In the genomic region with DNA sequence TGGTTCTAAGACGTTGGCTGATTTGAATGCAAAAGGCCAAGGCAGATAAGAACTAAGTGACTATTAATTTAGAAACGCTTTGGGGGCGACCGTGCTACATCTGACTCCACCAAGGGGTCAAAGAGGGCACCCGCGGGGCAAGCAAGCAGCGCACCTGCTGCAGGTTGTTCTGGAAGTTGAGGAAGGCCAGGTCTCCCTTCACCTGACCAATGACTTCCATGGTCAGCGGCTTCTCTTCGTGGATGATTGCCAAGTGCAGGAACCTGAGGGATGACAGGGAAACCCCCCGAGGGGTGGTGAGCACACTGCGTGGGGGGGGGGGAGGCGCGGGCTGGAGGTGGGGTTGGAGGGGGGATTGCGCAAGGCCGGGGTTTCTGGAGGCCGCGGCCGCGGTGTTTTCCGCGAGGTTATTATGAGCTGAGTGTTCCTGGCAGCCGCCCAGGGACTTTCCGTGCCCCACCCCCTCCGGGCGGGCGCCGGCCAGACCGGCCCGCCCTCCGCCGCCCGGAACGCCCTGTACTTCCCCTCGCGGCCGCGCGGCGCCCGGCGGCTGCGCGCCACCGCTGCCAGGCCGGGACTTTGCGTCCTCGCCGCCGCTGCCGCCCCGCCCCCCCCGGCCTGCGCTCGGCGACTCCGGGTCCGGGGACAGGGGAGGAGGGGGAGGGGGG, we compare ENCODE assay signal across 8 mouse cellular contexts. TPM values are rescaled to one million over a fixed set of nuclear protein-coding genes. Genes with fewer than 3 reads are reported as not detected.
DNase-seq lines count a peak whose midpoint lies in the region; ATAC-seq and TF ChIP-seq lines count a peak whose summit lies in the region.

No protein-coding gene starts in this region.

- ATAC-seq in heart, embryonic 12.5 days (ENCODE audit: insufficient number of reproducible peaks, low FRiP score), result peak; percentile 92
- peak; percentile 88 for ATAC-seq in kidney, postnatal 0 days (replicated peaks; ENCODE audit: low FRiP score, low read depth)
- peak; percentile 89 for ATAC-seq in liver, embryonic 11.5 days (replicated peaks; ENCODE audit: low FRiP score)

- H3K9me3 ChIP-seq in erythroblast, embryonic 14.5 days (ENCODE audit: control insufficient read depth, low read length), result no peaks in the 10 kb centered on the region
- H3K9me3 ChIP-seq in heart, embryonic 12.5 days (replicated peaks), result no peaks in the 10 kb centered on the region
- no peaks in the 10 kb centered on the region for H3K9me3 ChIP-seq in kidney, postnatal 0 days (replicated peaks; ENCODE audit: low read length)
- no peaks in the 10 kb centered on the region for H3K9me3 ChIP-seq in liver, embryonic 11.5 days (ENCODE audit: control insufficient read depth, low read length)

- peak overlapping the region; percentile 91 for H3K4me2 ChIP-seq in heart, embryonic 12.5 days
- peak overlapping the region; percentile 82 for H3K4me2 ChIP-seq in kidney, postnatal 0 days (ENCODE audit: low read length)
- peak overlapping the region; percentile 78 for H3K4me2 ChIP-seq in liver, embryonic 11.5 days
- H3K4me2 ChIP-seq in myocyte (ENCODE audit: low read depth), result peak overlapping the region; percentile 71

- H3K27ac ChIP-seq in heart, embryonic 12.5 days (ENCODE audit: poor library complexity, severe bottlenecking), result peak overlapping the region; percentile 100
- H3K27ac ChIP-seq in kidney, postnatal 0 days, result peak overlapping the region; percentile 100
- peak overlapping the region; percentile 99 for H3K27ac ChIP-seq in liver, embryonic 11.5 days (ENCODE audit: low read depth, low read length)

- peaks cover 3% of the 10 kb centered on the region for H3K27me3 ChIP-seq in erythroblast, embryonic 14.5 days (ENCODE audit: control insufficient read depth)
- H3K27me3 ChIP-seq in heart, embryonic 12.5 days (replicated peaks), result no peaks in the 10 kb centered on the region
- no peaks in the 10 kb centered on the region for H3K27me3 ChIP-seq in kidney, postnatal 0 days (ENCODE audit: insufficient read depth, low read length)
- H3K27me3 ChIP-seq in liver, embryonic 11.5 days (replicated peaks; ENCODE audit: control insufficient read depth, insufficient read depth, low read length), result no peaks in the 10 kb centered on the region
- H3K27me3 ChIP-seq in myocyte (ENCODE audit: control insufficient read depth, insufficient read depth, insufficient read length), result no peaks in the 10 kb centered on the region

- H3K9ac ChIP-seq in heart, embryonic 12.5 days, result peak overlapping the region; percentile 99
- H3K9ac ChIP-seq in kidney, postnatal 0 days (ENCODE audit: low read depth, low read length), result peak overlapping the region; percentile 99
- peak overlapping the region; percentile 95 for H3K9ac ChIP-seq in liver, embryonic 11.5 days (ENCODE audit: low read depth, low read length)

- H3K36me3 ChIP-seq in erythroblast, embryonic 14.5 days (ENCODE audit: control insufficient read depth), result peaks cover 18% of the 10 kb centered on the region
- peaks cover 39% of the 10 kb centered on the region for H3K36me3 ChIP-seq in heart, embryonic 12.5 days
- H3K36me3 ChIP-seq in kidney, postnatal 0 days (ENCODE audit: insufficient read depth, low read length), result peaks cover 25% of the 10 kb centered on the region
- peaks cover 7% of the 10 kb centered on the region; the same call in 1 of the 2 replicates for H3K36me3 ChIP-seq in liver, embryonic 11.5 days (ENCODE audit: control insufficient read depth, insufficient read depth, low read length)
- peaks cover 21% of the 10 kb centered on the region for H3K36me3 ChIP-seq in myocyte (ENCODE audit: control insufficient read depth, insufficient read depth)

- H3K79me2 ChIP-seq in myocyte (ENCODE audit: control insufficient read depth, insufficient read depth), result no peaks in the 10 kb centered on the region

- 1% methylated on average over 45 of the region's 57 CpGs for WGBS in heart, embryonic 12.5 days
- WGBS in kidney, postnatal 0 days, result under 1% methylated on average over 15 of the region's 57 CpGs
- WGBS in liver, embryonic 11.5 days, result 2% methylated on average over 34 of the region's 57 CpGs

- peak overlapping the region; percentile 84 for H3K4me3 ChIP-seq in erythroblast, embryonic 14.5 days (replicated peaks)
- peak overlapping the region; percentile 96 for H3K4me3 ChIP-seq in heart, embryonic 12.5 days
- H3K4me3 ChIP-seq in kidney, postnatal 0 days (replicated peaks; ENCODE audit: low read depth, low read length), result peak overlapping the region; percentile 94
- peak overlapping the region; percentile 80 for H3K4me3 ChIP-seq in liver, embryonic 11.5 days (ENCODE audit: low read depth, low read length)
- peak overlapping the region; percentile 39 for H3K4me3 ChIP-seq in myocyte

- DNase-seq in CD4-positive helper T cell, adult 2 months (ENCODE audit: low read depth, low spot score), result peak; percentile 96
- peak; percentile 46 for DNase-seq in brain, embryonic 18.5 days (ENCODE audit: low read depth, low spot score)
- peak; percentile 96 for DNase-seq in kidney, postnatal 0 days (ENCODE audit: low spot score)
- DNase-seq in liver, embryonic 11.5 days (ENCODE audit: low spot score), result peak; percentile 88
- peak; percentile 96 to 98 for DNase-seq in spleen, postnatal 4 days (ENCODE audit: low spot score in 2 of 2)

- peak; percentile 46 for TF ChIP-seq POLR2A in myocyte (IDR thresholded peaks at IDR 0.05; ENCODE audit: insufficient read length, low read depth)

- H3ac ChIP-seq in myocyte (ENCODE audit: control insufficient read depth, insufficient read length), result peak overlapping the region; percentile 28

- no peak for TF ChIP-seq CTCF in kidney, postnatal 0 days (IDR thresholded peaks at IDR 0.05; ENCODE audit: low read depth)

- peaks cover 38% of the 10 kb centered on the region for H3K4me1 ChIP-seq in erythroblast, embryonic 14.5 days (ENCODE audit: control insufficient read depth)
- H3K4me1 ChIP-seq in heart, embryonic 12.5 days (replicated peaks), result peaks cover 24% of the 10 kb centered on the region
- H3K4me1 ChIP-seq in kidney, postnatal 0 days (replicated peaks; ENCODE audit: insufficient read depth, low read length), result peaks cover 15% of the 10 kb centered on the region
- peaks cover 14% of the 10 kb centered on the region for H3K4me1 ChIP-seq in liver, embryonic 11.5 days (replicated peaks; ENCODE audit: control insufficient read depth, insufficient read depth, low read length)

TF ChIP-seq in myocyte, 11 proteins besides CTCF, POLR2A, EP300 and RAD21:
- TF ChIP-seq REST (IDR thresholded peaks at IDR 0.05; ENCODE audit: insufficient read depth, insufficient read length) (no peak), POLR2AphosphoS2 (IDR thresholded peaks at IDR 0.05; ENCODE audit: insufficient read length, low read depth) (peak; percentile 38), MYOD1 (IDR thresholded peaks at IDR 0.05; ENCODE audit: control insufficient read depth in 1 of 3, insufficient read length in 2 of 3, low read depth in 2 of 3) (no peak), SRF (IDR thresholded peaks at IDR 0.05; ENCODE audit: control insufficient read depth, insufficient read length, low read depth) (no peak), E2F4 (IDR thresholded peaks at IDR 0.05; ENCODE audit: insufficient read depth) (peak; percentile 39), CEBPB (IDR thresholded peaks at IDR 0.05; ENCODE audit: insufficient read depth, poor library complexity, severe bottlenecking) (peak; percentile 92), MYOG (IDR thresholded peaks at IDR 0.05; ENCODE audit: control insufficient read depth in 1 of 3, insufficient read depth in 1 of 3, insufficient read length in 2 of 3, low read depth in 2 of 3) (peak in 1 of 3 experiments; percentile 47)

RNA-seq across cellular contexts. Expression of a gene that starts 0.8 kb away (rescaled TPM):
- polyA plus RNA-seq in erythroblast, embryonic 14.5 days (2012), result 4.2 and 6.8 TPM in 2 replicates
- polyA plus RNA-seq in heart, embryonic 12.5 days (2016; fragmentation: Nextera tagmentation; extraction: Ambion mirVana), result 38.8 and 45.0 TPM in 2 replicates
- 73.1 and 82.7 TPM in 2 replicates for polyA plus RNA-seq in kidney, postnatal 0 days (2015; fragmentation: Nextera tagmentation; extraction: Ambion mirVana)
- 25.8 TPM in 2 replicates for polyA plus RNA-seq in liver, embryonic 11.5 days (2014; fragmentation: Nextera tagmentation; extraction: Ambion mirVana)
- 18.0 TPM for polyA plus RNA-seq in myocyte (2012; fragmentation: generic; extraction: Trizol)

Comparison
In these comparisons a context has a peak if more than half of its experiments do, and no peak if none do; other contexts are left out.
1. Peak in every context shown above with its lines: DNase-seq, ATAC-seq, H3K4me3 ChIP-seq and H3K27ac ChIP-seq.
2. DNase-seq: peak in every context shown above with its lines; median percentile 97 in spleen, postnatal 4 days; 96 in CD4-positive helper T cell, adult 2 months; 96 in kidney, postnatal 0 days; 88 in liver, embryonic 11.5 days; 46 in brain, embryonic 18.5 days.
3. H3K4me3 ChIP-seq: peak in every context shown above with its lines; median percentile 96 in heart, embryonic 12.5 days; 94 in kidney, postnatal 0 days; 84 in erythroblast, embryonic 14.5 days; 80 in liver, embryonic 11.5 days; 39 in myocyte.